Mouse (Mus musculus) urinary bladder, postnatal 4 days (tissue): ENCODE measurements around the gene Tarbp2.

ENCODE experiments used
- DNase-seq, 2 experiments: peaks; one replicate each; pipeline ENCODE4 v3.0.0; 2021 to 2022; ENCODE audit warnings: low spot score in 2 of 2

The Tarbp2 gene

GRCm38 (mm10) chr15:102505073-102505769 lies 12.8 kb upstream of the Tarbp2 start:
- DNase-seq = no peak

GRCm38 (mm10) chr15:102505770-102506463 lies 12.1 kb upstream of the Tarbp2 start:
- DNase-seq = no peak

- DNase-seq = no peak
Observed at GRCm38 (mm10) chr15:102506464-102506830, 11.5 kb upstream of the Tarbp2 start.

GRCm38 (mm10) chr15:102506864-102507263 lies 11.1 kb upstream of the Tarbp2 start:
- no peak for DNase-seq

GRCm38 (mm10) chr15:102507561-102507960 lies 10.4 kb upstream of the Tarbp2 start:
- no peak for DNase-seq

- no peak for DNase-seq
Observed at GRCm38 (mm10) chr15:102508336-102508735, 9.7 kb upstream of the Tarbp2 start.

- no peak for DNase-seq
Observed at GRCm38 (mm10) chr15:102510110-102510509, 7.9 kb upstream of the Tarbp2 start.

GRCm38 (mm10) chr15:102510590-102511284 lies 7.3 kb upstream of the Tarbp2 start:
- DNase-seq = peak; percentile 86 to 90

GRCm38 (mm10) chr15:102511285-102511833 lies 6.6 kb upstream of the Tarbp2 start:
- DNase-seq = no peak

- DNase-seq = no peak
Observed at GRCm38 (mm10) chr15:102512010-102512409, 6.0 kb upstream of the Tarbp2 start.

- DNase-seq = no peak
Observed at GRCm38 (mm10) chr15:102512471-102512870, 5.5 kb upstream of the Tarbp2 start.

- no peak for DNase-seq
Observed at GRCm38 (mm10) chr15:102513004-102513403, 5.0 kb upstream of the Tarbp2 start.

- DNase-seq = no peak
Observed at GRCm38 (mm10) chr15:102515261-102515660, 2.7 kb upstream of the Tarbp2 start.

- no peak for DNase-seq
Observed at GRCm38 (mm10) chr15:102515791-102516190, 2.2 kb upstream of the Tarbp2 start.

- DNase-seq = no peak
Observed at GRCm38 (mm10) chr15:102516293-102516692, 1.7 kb upstream of the Tarbp2 start.

- peak; percentile 61 to 70 for DNase-seq
Observed at GRCm38 (mm10) chr15:102516728-102517404, 1.1 kb upstream of the Tarbp2 start, which contains the start of gene Map3k12. TSS of gene Map3k12 (minus strand) at chr15:102517064.

GRCm38 (mm10) chr15:102517631-102517975 lies 389 bp upstream of the Tarbp2 start:
- no peak for DNase-seq

GRCm38 (mm10) chr15:102518859-102519201 lies 838 bp downstream of the Tarbp2 start:
- DNase-seq = no peak

GRCm38 (mm10) chr15:102519211-102520141 lies 1.5 kb downstream of the Tarbp2 start:
- no peak for DNase-seq

GRCm38 (mm10) chr15:102520416-102520815 lies 2.4 kb downstream of the Tarbp2 start:
- no peak for DNase-seq

- no peak for DNase-seq
Observed at GRCm38 (mm10) chr15:102521480-102521879, 3.5 kb downstream of the Tarbp2 start.
